Mouse (Mus musculus) cerebellum, adult 9-10 months (tissue): ENCODE measurements around the gene Tor1aip1.
"Not testable (repeated sequence)": the region's sequence is repeated elsewhere in the genome, so short reads cannot be mapped to it uniquely, and the experiment has no call there.

Experiments used
- DNase-seq: peaks from one replicate; pipeline ENCODE4 v3.0.0; 2022

Tor1aip1 gene

DNA sequence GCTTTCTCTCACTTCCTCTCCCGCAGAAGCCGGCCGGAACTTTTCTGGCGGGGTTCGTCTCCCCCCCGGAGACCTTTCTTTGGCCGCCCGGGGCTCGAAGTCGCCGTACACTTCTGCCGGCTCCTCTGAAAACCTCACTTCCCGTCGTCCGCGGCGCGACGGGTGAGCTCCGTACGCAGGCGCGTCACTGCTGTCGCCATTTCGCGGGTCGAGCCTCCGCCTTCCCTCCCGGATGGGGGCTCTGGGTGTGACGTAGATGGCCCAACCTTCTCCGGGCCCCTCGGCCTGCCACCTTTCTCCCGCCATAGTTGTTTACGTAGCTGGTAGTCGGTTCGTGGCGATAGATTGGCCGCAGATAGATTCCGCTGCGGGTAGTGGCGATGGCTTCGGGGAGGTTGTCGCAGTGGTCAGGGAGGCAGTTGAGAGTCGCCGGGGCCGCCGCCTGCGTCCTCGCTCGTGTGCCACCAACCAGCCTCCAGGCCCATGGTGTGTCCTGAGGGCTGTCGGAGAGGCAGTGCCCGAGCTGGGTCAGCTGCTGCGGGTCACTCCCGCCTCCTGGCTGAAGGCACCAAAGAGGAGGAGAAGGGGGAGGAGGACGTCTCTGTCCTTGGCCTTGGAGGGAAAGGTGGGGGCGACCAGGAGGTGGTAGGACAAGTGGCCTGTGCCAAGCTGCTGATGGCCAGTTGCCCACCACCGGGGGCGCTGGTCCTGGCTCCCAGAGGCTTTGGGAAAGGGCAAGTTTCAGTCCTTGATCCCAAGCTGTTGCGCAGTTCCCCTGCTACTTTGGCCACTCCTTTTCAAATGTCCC, at the start of gene Tor1aip1:
Tor1aip1 (minus strand) TSS at position 551 of the 808 bp plus-strand sequence.
- DNase-seq: peak; percentile 99

DNA sequence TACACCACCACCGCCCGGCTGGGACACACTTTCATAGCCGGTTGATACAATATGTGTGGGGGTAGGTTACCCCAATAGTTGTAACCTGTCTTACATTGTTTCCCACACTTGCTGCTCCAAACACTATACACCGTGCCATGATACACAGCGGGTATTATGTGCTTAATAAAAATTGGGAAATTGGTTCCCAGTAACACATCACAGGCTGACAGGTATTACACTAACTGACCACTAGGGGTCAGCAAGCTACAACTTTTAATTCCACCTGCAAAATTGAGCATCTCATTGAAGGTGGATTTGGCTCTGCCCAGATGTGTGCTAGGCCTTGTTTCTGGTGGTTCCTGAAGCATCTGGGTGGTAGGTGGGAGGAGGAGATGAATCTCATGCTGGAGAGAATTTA, 49.5 kb upstream of the Tor1aip1 start:
- DNase-seq: peak; percentile 41

GRCm38 (mm10) chr1:156084603-156085002, 48.3 kb upstream of the Tor1aip1 start:
- no peak for DNase-seq

- DNase-seq: no peak
Observed at GRCm38 (mm10) chr1:156077655-156078054, 41.4 kb upstream of the Tor1aip1 start.

DNA sequence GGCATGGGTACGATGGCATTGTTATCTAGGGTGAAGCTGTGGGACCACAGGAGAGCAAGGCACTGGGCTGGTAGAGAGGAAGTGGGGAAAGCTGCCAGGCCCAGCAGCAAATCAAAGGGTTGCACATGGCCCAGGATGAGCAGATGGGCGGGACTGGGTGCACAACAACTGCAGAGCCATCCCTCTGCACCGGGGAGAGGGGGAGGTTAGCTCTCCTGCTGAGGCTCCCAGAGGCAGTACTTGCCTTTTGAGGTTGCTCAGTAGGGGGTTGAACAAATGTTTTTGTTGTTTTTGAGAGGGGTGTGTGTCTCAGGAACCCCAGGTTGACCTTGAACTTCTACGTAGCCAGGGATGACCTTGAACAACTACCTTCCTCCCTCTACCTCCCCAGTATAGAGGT, 40.2 kb upstream of the Tor1aip1 start:
- DNase-seq: no peak

DNA sequence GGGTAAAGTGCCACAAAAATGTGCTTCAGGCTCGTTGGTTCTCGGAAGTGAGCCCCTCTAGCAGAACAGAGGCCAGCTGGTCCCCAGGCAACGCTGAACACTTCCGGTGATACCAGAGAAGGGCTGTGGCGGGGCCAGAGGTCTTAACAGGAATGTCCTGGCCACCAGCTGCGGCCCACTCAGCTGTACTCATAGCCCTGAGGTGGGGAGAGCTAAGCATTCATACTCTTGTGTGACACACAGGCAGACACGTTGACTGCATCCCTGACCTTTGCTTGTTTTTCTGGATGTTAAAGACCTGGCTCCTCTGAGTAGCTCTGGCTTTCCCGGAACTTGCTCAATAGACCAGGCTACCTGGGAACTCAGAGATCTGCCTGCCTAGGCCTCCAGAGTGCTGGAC, 38.3 kb upstream of the Tor1aip1 start:
- DNase-seq: no peak

GRCm38 (mm10) chr1:156073169-156073821, 37.0 kb upstream of the Tor1aip1 start:
- DNase-seq: no peak

DNA sequence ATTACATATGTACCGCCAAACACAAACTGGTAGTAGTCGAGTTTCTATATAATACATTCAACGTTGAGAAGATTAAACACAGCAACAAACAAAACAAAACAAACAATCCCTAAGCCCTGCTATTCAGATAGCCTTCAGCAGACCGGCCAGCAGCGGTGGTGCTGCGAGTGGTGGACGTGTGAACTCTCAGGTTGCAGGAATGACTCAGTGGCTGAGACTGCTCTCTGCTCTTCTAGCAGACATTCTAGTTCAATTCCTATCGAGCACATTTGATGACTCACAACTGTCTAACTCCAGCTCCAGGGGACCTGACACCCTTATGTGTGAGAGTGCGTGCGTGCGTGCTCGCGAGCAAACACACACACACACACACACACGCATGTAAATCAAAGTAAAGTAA, 33.8 kb upstream of the Tor1aip1 start:
- no peak for DNase-seq

DNA sequence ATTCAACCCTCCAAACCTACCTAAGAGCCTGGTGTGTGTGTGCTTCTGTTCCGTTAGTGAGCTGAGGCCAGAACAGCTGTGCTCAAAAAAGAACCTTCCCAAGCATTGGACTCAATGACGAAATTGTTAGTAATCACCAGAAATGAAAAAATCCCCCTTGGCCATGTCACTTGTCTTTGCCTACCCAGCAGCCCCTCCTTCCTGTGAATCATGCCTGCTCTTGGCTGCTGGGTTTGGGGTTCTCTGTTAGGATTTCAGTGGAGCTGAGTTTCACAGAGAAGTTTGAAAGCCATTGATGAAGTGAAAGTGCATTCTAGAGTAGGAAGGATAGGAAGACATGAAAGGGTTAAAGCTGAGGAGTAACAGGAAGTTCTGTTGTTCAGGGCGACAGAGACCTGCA, 29.9 kb upstream of the Tor1aip1 start:
- DNase-seq: no peak

DNA sequence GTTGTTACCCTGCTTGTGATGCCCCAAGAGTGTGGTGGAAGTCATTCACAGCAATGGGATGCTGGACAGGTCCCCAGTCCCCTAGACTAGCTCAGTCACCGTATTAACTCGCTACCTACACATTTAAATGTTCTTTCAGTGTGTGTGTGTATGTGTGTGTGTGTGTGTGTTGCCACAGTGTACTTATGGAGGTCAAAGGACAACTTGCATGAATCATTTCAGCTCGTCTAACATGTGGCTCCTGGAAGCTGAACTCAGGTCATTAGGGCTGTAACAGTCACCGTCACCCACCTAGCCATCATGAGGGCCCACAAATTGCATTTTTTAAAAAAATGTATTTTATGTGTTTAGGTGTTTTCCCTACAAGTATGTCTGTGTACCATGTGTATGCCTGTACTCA, 25.9 kb upstream of the Tor1aip1 start:
- DNase-seq: no peak

- DNase-seq: no peak
Observed at GRCm38 (mm10) chr1:156058207-156058606, 21.9 kb upstream of the Tor1aip1 start.

DNA sequence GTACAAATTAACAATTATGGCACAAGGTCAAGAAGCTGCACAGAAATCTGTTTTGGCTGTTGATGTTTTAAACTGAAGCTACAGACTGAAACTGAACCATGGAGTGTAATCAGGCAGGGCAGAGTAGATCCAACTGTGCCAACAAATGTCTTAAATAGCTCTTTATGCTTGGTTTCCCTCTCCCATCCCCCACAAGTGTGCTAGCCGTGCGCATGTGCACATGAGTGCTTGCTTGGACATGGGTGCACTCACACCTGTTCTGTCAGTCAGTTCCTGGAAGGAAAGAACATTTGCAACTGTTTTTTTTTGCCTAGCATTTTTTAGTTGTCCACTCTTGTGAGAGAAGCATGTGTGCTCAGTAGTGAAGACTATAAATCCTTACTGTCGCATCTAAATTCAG, 10.4 kb upstream of the Tor1aip1 start:
- peak; percentile 61 for DNase-seq

DNA sequence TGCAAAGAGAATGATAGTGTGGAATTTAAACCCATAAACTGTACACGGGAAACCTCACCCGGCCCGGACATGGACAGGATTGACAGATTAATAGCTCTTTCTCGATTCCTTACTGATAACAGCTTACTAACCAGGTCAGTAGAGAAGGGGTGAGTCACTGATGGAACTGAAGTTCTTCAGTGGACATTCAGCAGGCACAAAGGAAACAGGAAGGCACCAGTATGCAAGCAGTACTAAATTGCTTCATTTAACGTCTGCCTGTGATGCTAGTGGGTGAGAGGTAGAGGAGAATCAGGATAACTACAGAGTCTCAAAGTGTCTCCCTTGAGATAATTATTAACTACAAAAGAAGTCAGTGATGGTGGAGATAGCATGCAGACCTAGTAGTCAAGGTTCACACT, 7.9 kb upstream of the Tor1aip1 start:
- DNase-seq: no peak

DNA sequence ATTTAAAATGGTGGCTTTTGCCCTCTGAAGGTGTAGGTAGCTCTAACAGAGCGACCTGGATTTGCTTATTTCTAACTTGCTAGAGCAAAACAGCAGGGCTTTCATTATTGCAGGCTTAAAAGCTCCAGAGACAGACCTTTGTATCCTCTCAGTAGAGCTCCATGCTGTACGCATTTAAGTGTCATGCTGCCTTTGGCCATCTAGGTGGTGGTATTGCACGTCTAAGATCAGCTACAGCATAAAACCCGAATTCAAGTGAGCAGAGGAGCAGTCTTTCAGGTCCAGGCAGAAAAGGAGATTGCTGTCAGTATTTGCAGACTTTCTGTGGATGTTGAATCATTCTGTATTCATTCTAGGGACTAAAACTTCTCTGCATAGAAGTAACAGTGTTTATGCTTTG, 6.7 kb upstream of the Tor1aip1 start:
- peak; percentile 58 for DNase-seq

GRCm38 (mm10) chr1:156042481-156042880, 6.2 kb upstream of the Tor1aip1 start:
- DNase-seq: no peak

DNA sequence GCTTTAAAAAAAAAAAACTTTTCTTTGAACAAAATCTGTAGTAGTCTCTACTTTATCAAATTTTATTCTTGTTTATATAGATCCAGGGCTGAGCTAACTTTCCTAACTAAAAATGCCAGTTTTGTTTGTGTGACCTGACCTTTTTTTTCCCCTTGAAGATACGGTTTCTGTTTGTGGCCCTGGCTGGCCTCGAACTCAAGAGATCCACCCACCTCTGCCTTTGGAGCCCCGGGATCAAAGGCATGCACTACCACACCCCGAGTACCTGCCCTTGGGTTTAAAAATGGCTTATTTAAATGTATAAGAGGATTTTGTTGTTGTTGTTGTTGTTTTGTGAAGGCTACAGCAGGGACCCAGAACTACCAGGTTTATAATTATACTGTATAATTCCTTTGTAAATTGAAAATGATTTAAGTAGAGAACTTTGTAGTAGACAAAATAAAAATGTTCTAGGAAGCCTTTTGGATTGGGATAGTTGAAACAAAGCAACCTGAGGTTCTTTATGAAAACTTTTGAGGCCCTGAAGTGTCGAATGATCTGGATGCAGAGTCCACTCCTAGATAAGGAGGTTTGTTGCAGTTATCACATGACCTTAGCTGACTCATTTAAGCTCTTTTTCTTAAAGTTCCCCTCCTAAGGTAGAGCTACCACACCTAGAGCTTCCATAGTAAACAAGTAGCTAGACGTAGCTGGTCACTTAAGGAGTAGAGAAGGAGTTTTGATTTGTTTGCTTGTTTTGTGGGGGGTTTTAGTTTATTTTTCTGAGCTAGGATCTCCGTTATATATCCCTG, 5.4 kb upstream of the Tor1aip1 start:
- no peak for DNase-seq

DNA sequence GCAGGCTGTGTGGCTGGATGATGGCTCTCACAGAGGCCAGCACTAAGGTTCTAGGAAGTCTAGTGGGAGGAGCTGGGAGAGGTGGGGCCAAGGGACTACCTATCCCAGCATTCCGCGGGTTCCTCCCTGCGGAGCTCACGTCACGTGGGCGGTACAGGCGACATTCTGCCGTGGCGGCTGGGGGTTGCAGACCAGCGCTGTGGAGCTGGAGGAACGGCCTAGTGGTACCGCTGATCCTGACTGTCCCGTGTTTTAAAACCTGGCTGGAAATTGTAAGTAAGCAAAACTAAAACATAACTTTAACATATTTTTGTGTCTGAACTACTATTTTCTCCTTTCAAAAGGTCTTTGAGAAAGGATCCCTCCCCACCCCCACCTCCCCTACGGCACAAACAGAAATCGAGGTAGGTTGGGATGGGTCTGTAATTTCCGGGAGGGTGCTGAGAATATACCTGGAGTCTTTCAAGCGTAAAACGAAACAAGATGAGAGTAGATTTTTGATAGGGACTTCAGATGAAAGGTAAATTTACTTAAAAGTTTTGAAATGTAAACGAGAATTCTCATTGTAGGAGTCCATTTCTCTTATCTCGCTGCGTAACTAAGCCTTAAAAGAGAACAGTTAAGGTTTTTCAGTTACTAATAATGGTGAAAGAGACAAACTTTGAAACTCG, 4.6 kb upstream of the Tor1aip1 start:
- peak; percentile 90 for DNase-seq

GRCm38 (mm10) chr1:156039989-156040388, 3.7 kb upstream of the Tor1aip1 start:
- not testable (repeated sequence) for DNase-seq

DNA sequence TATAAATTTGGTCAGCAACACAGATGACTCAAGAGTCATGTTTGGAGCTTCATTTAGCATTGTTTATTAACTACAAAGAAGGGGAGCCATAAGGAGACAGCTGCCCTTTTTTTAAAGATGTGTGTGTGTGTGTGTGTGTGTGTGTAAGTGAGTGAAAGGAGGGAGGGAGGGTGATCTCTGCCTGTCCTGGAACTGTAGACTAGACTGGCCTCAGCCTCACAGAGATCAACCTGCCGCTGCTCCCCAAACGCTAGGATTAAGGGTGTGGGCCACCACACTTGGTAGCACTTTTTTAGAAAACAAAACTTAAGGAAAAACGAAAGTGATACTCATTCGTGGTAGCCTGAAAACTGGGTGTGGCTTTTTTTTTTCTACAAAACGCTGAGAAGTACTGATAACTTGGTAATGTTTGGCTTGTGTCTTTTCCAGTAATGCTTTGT, 884 bp upstream of the Tor1aip1 start:
- peak; percentile 55 for DNase-seq

GRCm38 (mm10) chr1:156035269-156035929, 881 bp downstream of the Tor1aip1 start, which contains the start of gene Tor1aip2:
Gene Tor1aip2, plus strand, starts transcription at chr1:156035403.
- DNase-seq: no peak

GRCm38 (mm10) chr1:156034661-156035060, 1.6 kb downstream of the Tor1aip1 start:
- DNase-seq: peak; percentile 61

GRCm38 (mm10) chr1:156033921-156034320, 2.4 kb downstream of the Tor1aip1 start:
- DNase-seq: no peak
